Mouse (Mus musculus): ENCODE measurements at regions not wholly inside any gene's neighbourhood (a gene's known extent, or its start where the extent isn't known, plus 50 kb on each side); places are given as distances from the start of the nearest gene placed in this dataset.

- TF ChIP-seq POLR2A (IDR thresholded peaks at IDR 0.05; ENCODE audit: control insufficient read depth in 1 of 2, insufficient read depth in 1 of 2, low read depth in 1 of 2, low read length in 2 of 2, poor library complexity in 1 of 2): no peak
- no peak for TF ChIP-seq CTCF (IDR thresholded peaks at IDR 0.05 in 2 of 3, conservative IDR thresholded peaks at IDR 0.05 in 1 of 3; ENCODE audit: control insufficient read depth in 1 of 3, insufficient read depth in 1 of 3, low read depth in 2 of 3, low read length in 3 of 3, poor library complexity in 1 of 3, severe bottlenecking in 1 of 3)
- no peak for TF ChIP-seq GABPA (IDR thresholded peaks at IDR 0.05; ENCODE audit: low read depth, low read length)
These were observed 222.7 kb upstream of the Adamts9 start for GRCm38 (mm10) chr6:93165942-93166341.
